Mouse (Mus musculus): Measurements from ENCODE around the gene 5830411N06Rik. TPM values are rescaled to one million over a fixed set of nuclear protein-coding genes. Genes with fewer than 3 reads are reported as not detected.

Gene 5830411N06Rik
- polyA plus RNA-seq (2015; fragmentation: Nextera tagmentation; extraction: Ambion mirVana) = not detected in 2 replicates

- no peak within 1 kb of the TSS for H3K9ac ChIP-seq
- H3K4me2 ChIP-seq = no peak within 1 kb of the TSS
- no peaks in the 10 kb centered on the region for H3K4me1 ChIP-seq
- no peak within 1 kb of the TSS for H3K4me3 ChIP-seq
- no peak within 1 kb of the TSS for H3K27ac ChIP-seq (replicated peaks)
- no peak for ATAC-seq (ENCODE audit: extremely low read depth, insufficient number of reproducible peaks, low FRiP score, low TSS enrichment)
- no peaks in the 10 kb centered on the region for H3K36me3 ChIP-seq
- WGBS = 73% methylated on average over 4 of the region's 4 CpGs
- H3K27me3 ChIP-seq (replicated peaks) = no peaks in the 10 kb centered on the region
- H3K9me3 ChIP-seq = 0 out of 2 replicates have a peak, but pooled peaks cover under 1% of the 10 kb centered on the region
Observed at GRCm38 (mm10) chr7:140247216-140247615, at the start of gene 5830411N06Rik. Gene 5830411N06Rik, plus strand, starts transcription at chr7:140247284.

GRCm38 (mm10) chr7:140201090-140201489 is 46.0 kb upstream of the 5830411N06Rik start:
- ATAC-seq (ENCODE audit: extremely low read depth, insufficient number of reproducible peaks, low FRiP score, low TSS enrichment) = no peak
- Histone ChIP-seq H3K4me2 (no peak overlapping the region), H3K9me3 (no peaks in the 10 kb centered on the region), H3K9ac (no peak overlapping the region), H3K27ac (replicated peaks) (no peak overlapping the region), H3K27me3 (replicated peaks) (peaks cover 3% of the 10 kb centered on the region; the same call in 1 of the 2 replicates), H3K4me3 (no peak overlapping the region), H3K36me3 (no peaks in the 10 kb centered on the region), H3K4me1 (no peaks in the 10 kb centered on the region)
- WGBS = 75% methylated on average over 4 of the region's 4 CpGs

GRCm38 (mm10) chr7:140205864-140206263 is 41.2 kb upstream of the 5830411N06Rik start, which contains the start of gene Olfr524:
Gene Olfr524, minus strand, starts transcription at chr7:140205964.
- H3K36me3 ChIP-seq = no peaks in the 10 kb centered on the region
- no peaks in the 10 kb centered on the region for H3K9me3 ChIP-seq
- no peak within 1 kb of the TSS for H3K4me3 ChIP-seq
- H3K27me3 ChIP-seq (replicated peaks) = peaks cover 3% of the 10 kb centered on the region; the same call in 1 of the 2 replicates
- no peak within 1 kb of the TSS for H3K27ac ChIP-seq (replicated peaks)
- no peaks in the 10 kb centered on the region for H3K4me1 ChIP-seq
- ATAC-seq (ENCODE audit: extremely low read depth, insufficient number of reproducible peaks, low FRiP score, low TSS enrichment) = no peak
- no peak within 1 kb of the TSS for H3K9ac ChIP-seq
- no peak within 1 kb of the TSS for H3K4me2 ChIP-seq

GRCm38 (mm10) chr7:140206904-140207303 is 40.2 kb upstream of the 5830411N06Rik start:
- no peak for ATAC-seq (ENCODE audit: extremely low read depth, insufficient number of reproducible peaks, low FRiP score, low TSS enrichment)
- no peak overlapping the region for H3K9ac ChIP-seq
- H3K27me3 ChIP-seq (replicated peaks) = peaks cover 3% of the 10 kb centered on the region; the same call in 1 of the 2 replicates
- no peak overlapping the region for H3K4me3 ChIP-seq
- H3K9me3 ChIP-seq = no peaks in the 10 kb centered on the region
- WGBS = 59% methylated on average over 3 of the region's 3 CpGs
- no peaks in the 10 kb centered on the region for H3K36me3 ChIP-seq
- H3K4me1 ChIP-seq = no peaks in the 10 kb centered on the region
- H3K27ac ChIP-seq (replicated peaks) = no peak overlapping the region
- no peak overlapping the region for H3K4me2 ChIP-seq

GRCm38 (mm10) chr7:140208153-140208552 is 38.9 kb upstream of the 5830411N06Rik start:
- Histone ChIP-seq H3K9me3 (no peaks in the 10 kb centered on the region), H3K4me2 (no peak overlapping the region), H3K4me3 (no peak overlapping the region), H3K27ac (replicated peaks) (no peak overlapping the region), H3K4me1 (no peaks in the 10 kb centered on the region), H3K9ac (no peak overlapping the region), H3K36me3 (no peaks in the 10 kb centered on the region), H3K27me3 (replicated peaks) (peaks cover 3% of the 10 kb centered on the region; the same call in 1 of the 2 replicates)
- 60% methylated on average over 8 of the region's 8 CpGs for WGBS
- no peak for ATAC-seq (ENCODE audit: extremely low read depth, insufficient number of reproducible peaks, low FRiP score, low TSS enrichment)

- Histone ChIP-seq H3K4me1 (no peaks in the 10 kb centered on the region), H3K27ac (replicated peaks) (no peak overlapping the region), H3K9me3 (no peaks in the 10 kb centered on the region), H3K9ac (no peak overlapping the region), H3K4me2 (no peak overlapping the region), H3K36me3 (no peaks in the 10 kb centered on the region), H3K4me3 (no peak overlapping the region), H3K27me3 (replicated peaks) (peaks cover 3% of the 10 kb centered on the region; the same call in 1 of the 2 replicates)
- 63% methylated on average over 3 of the region's 3 CpGs for WGBS
- ATAC-seq (ENCODE audit: extremely low read depth, insufficient number of reproducible peaks, low FRiP score, low TSS enrichment) = no peak
Observed at GRCm38 (mm10) chr7:140208677-140209076, 38.4 kb upstream of the 5830411N06Rik start.

GRCm38 (mm10) chr7:140213841-140214240 is 33.2 kb upstream of the 5830411N06Rik start:
- no peak overlapping the region for H3K4me3 ChIP-seq
- no peak overlapping the region for H3K9ac ChIP-seq
- 0 out of 2 replicates have a peak, but pooled peaks cover 5% of the 10 kb centered on the region for H3K27me3 ChIP-seq (replicated peaks)
- H3K27ac ChIP-seq (replicated peaks) = no peak overlapping the region
- no peaks in the 10 kb centered on the region for H3K9me3 ChIP-seq
- WGBS = 68% methylated on average over 5 of the region's 5 CpGs
- no peaks in the 10 kb centered on the region for H3K4me1 ChIP-seq
- no peaks in the 10 kb centered on the region for H3K36me3 ChIP-seq
- no peak overlapping the region for H3K4me2 ChIP-seq
- ATAC-seq (ENCODE audit: extremely low read depth, insufficient number of reproducible peaks, low FRiP score, low TSS enrichment) = no peak

- H3K4me2 ChIP-seq = no peak within 1 kb of the TSS
- H3K4me3 ChIP-seq = no peak within 1 kb of the TSS
- no peaks in the 10 kb centered on the region for H3K9me3 ChIP-seq
- no peaks in the 10 kb centered on the region for H3K4me1 ChIP-seq
- H3K36me3 ChIP-seq = no peaks in the 10 kb centered on the region
- no peak within 1 kb of the TSS for H3K9ac ChIP-seq
- no peak within 1 kb of the TSS for H3K27ac ChIP-seq (replicated peaks)
- H3K27me3 ChIP-seq (replicated peaks) = 0 out of 2 replicates have a peak, but pooled peaks cover 5% of the 10 kb centered on the region
- 69% methylated on average over 2 of the region's 2 CpGs for WGBS
- ATAC-seq (ENCODE audit: extremely low read depth, insufficient number of reproducible peaks, low FRiP score, low TSS enrichment) = no peak
Observed at GRCm38 (mm10) chr7:140217967-140218366, 29.1 kb upstream of the 5830411N06Rik start, which contains the start of gene Cd163l1. Gene Cd163l1, plus strand, starts transcription at chr7:140218267.

GRCm38 (mm10) chr7:140219268-140219667 is 27.8 kb upstream of the 5830411N06Rik start:
- no peak overlapping the region for H3K4me2 ChIP-seq
- H3K27me3 ChIP-seq (replicated peaks) = no peaks in the 10 kb centered on the region
- WGBS = 24% methylated on average over 1 of the region's 1 CpGs
- no peaks in the 10 kb centered on the region for H3K36me3 ChIP-seq
- H3K9me3 ChIP-seq = no peaks in the 10 kb centered on the region
- ATAC-seq (ENCODE audit: extremely low read depth, insufficient number of reproducible peaks, low FRiP score, low TSS enrichment) = no peak
- no peak overlapping the region for H3K9ac ChIP-seq
- H3K4me3 ChIP-seq = no peak overlapping the region
- no peak overlapping the region for H3K27ac ChIP-seq (replicated peaks)
- H3K4me1 ChIP-seq = no peaks in the 10 kb centered on the region

- no peaks in the 10 kb centered on the region for H3K9me3 ChIP-seq
- H3K4me3 ChIP-seq = no peak overlapping the region
- H3K4me1 ChIP-seq = no peaks in the 10 kb centered on the region
- no peaks in the 10 kb centered on the region for H3K36me3 ChIP-seq
- no peak for ATAC-seq (ENCODE audit: extremely low read depth, insufficient number of reproducible peaks, low FRiP score, low TSS enrichment)
- no peak overlapping the region for H3K4me2 ChIP-seq
- 73% methylated on average over 4 of the region's 4 CpGs for WGBS
- H3K27ac ChIP-seq (replicated peaks) = no peak overlapping the region
- H3K27me3 ChIP-seq (replicated peaks) = no peaks in the 10 kb centered on the region
- H3K9ac ChIP-seq = no peak overlapping the region
Observed at GRCm38 (mm10) chr7:140220375-140220774, 26.7 kb upstream of the 5830411N06Rik start.

- no peak overlapping the region for H3K9ac ChIP-seq
- 67% methylated on average over 13 of the region's 13 CpGs for WGBS
- no peak for ATAC-seq (ENCODE audit: extremely low read depth, insufficient number of reproducible peaks, low FRiP score, low TSS enrichment)
Observed at GRCm38 (mm10) chr7:140224209-140224608, 22.9 kb upstream of the 5830411N06Rik start.

GRCm38 (mm10) chr7:140228476-140228875 is 18.6 kb upstream of the 5830411N06Rik start:
- no peak overlapping the region for H3K4me2 ChIP-seq
- no peak for ATAC-seq (ENCODE audit: extremely low read depth, insufficient number of reproducible peaks, low FRiP score, low TSS enrichment)
- no peaks in the 10 kb centered on the region for H3K27me3 ChIP-seq (replicated peaks)
- no peaks in the 10 kb centered on the region for H3K9me3 ChIP-seq
- no peaks in the 10 kb centered on the region for H3K4me1 ChIP-seq
- H3K36me3 ChIP-seq = no peaks in the 10 kb centered on the region
- H3K27ac ChIP-seq (replicated peaks) = no peak overlapping the region
- 83% methylated on average over 13 of the region's 13 CpGs for WGBS
- no peak overlapping the region for H3K9ac ChIP-seq
- no peak overlapping the region for H3K4me3 ChIP-seq

More at GRCm38 (mm10) chr7:140224209-140224608, 22.9 kb upstream of the 5830411N06Rik start:
- Histone ChIP-seq H3K27ac (replicated peaks) (no peak overlapping the region), H3K4me3 (no peak overlapping the region), H3K4me2 (no peak overlapping the region), H3K27me3 (replicated peaks) (no peaks in the 10 kb centered on the region), H3K36me3 (no peaks in the 10 kb centered on the region), H3K4me1 (no peaks in the 10 kb centered on the region), H3K9me3 (no peaks in the 10 kb centered on the region)

Data from heart, embryonic 13.5 days (tissue).